Mouse (Mus musculus) liver, postnatal 0 days (tissue): ENCODE measurements around the gene Tbc1d4. TPM values are rescaled to one million over a fixed set of nuclear protein-coding genes. Genes with fewer than 3 reads are reported as not detected.
"Not testable (repeated sequence)": the region's sequence is repeated elsewhere in the genome, so short reads cannot be mapped to it uniquely, and the experiment has no call there.

ENCODE experiments used
- ATAC-seq: fragments of 200-750 bp; cut with Nextera tagmentation; 2 replicates; pipeline ENCODE4 v1.8.0; 2017; ENCODE audit warnings: mild to moderate bottlenecking, moderate library complexity
- DNase-seq: peaks from one replicate; pipeline ENCODE4 v3.0.0-alpha.2; 2016
- H3K27ac ChIP-seq: fragments of 300-500 bp; sonication (generic); 2 replicates; pipeline ENCODE4 v1.5.1; 2014; ENCODE audit warnings: antibody characterized with exemption, moderate library complexity, mild to moderate bottlenecking, low read depth
- H3K27me3 ChIP-seq: fragments of 300-500 bp; sonication (generic); 2 replicates; pipeline ENCODE4 v1.6.1; 2014; ENCODE audit warnings: low read length, control low read depth, mixed read lengths; ENCODE audit not compliant: insufficient read depth
- H3K36me3 ChIP-seq: fragments of 300-500 bp; sonication (generic); replicated peaks from 2 replicates; pipeline ENCODE4 v1.6.1; 2014; ENCODE audit warnings: mild to moderate bottlenecking, control low read depth, low read length, moderate library complexity, mixed read lengths; ENCODE audit not compliant: insufficient read depth
- H3K4me1 ChIP-seq: fragments of 300-500 bp; sonication (generic); 2 replicates; pipeline ENCODE4 v1.6.1; 2014; ENCODE audit warnings: antibody characterized with exemption, mild to moderate bottlenecking, control low read depth; ENCODE audit not compliant: insufficient read depth
- H3K4me2 ChIP-seq: fragments of 300-500 bp; sonication (generic); 2 replicates; pipeline ENCODE4 v1.6.1; 2014; ENCODE audit warnings: low read depth, mild to moderate bottlenecking, low read length, moderate library complexity, mixed read lengths
- H3K4me3 ChIP-seq: fragments of 300-500 bp; sonication (generic); 2 replicates; pipeline ENCODE4 v1.5.1; 2014; ENCODE audit warnings: low read depth, low read length
- H3K9ac ChIP-seq: fragments of 300-500 bp; sonication (generic); replicated peaks from 2 replicates; pipeline ENCODE4 v1.6.1; 2014; ENCODE audit warnings: mild to moderate bottlenecking, moderate library complexity
- H3K9me3 ChIP-seq: fragments of 300-500 bp; sonication (generic); 2 replicates; pipeline ENCODE4 v1.6.1; 2016; ENCODE audit warnings: mild to moderate bottlenecking, control low read depth, low read length, mixed read lengths
- CTCF ChIP-seq: sonication (generic); IDR thresholded peaks from 2 replicates; pipeline ENCODE4 v1.5.1; 2016; ENCODE audit warnings: antibody characterized with exemption, low read depth
- EP300 ChIP-seq: IDR thresholded peaks from 2 replicates; pipeline ENCODE4 v1.6.1; 2016; ENCODE audit warnings: antibody characterized with exemption, low read depth, mild to moderate bottlenecking
- WGBS: fragments of 180-500 bp; shearing (Covaris S2); extraction: QIAGEN DNeasy Blood & Tissue Kit; methylation state at CpG from one replicate; pipeline ENCODE4 v1.1.7; 2014; ENCODE audit not compliant: insufficient replicate concordance; 5-methylcytosine and 5-hydroxymethylcytosine counted together
- polyA plus RNA-seq: library from polyadenylated mRNA; unstranded; fragments of >200 nt; fragmentation: Nextera tagmentation; extraction: Ambion mirVana; gene quantifications from 2 replicates; pipeline ENCODE4 v1.2.1, GENCODE M21; 2015

The Tbc1d4 gene
- polyA plus RNA-seq, 1 experiment from 2014 or later, result 2.1 TPM

- Histone ChIP-seq H3K9ac (no peak overlapping the region), H3K27me3 (no peaks in the 10 kb centered on the region), H3K9me3 (no peaks in the 10 kb centered on the region), H3K4me3 (no peak overlapping the region), H3K36me3 (no peaks in the 10 kb centered on the region), H3K27ac (no peak overlapping the region), H3K4me1 (no peaks in the 10 kb centered on the region), H3K4me2 (no peak overlapping the region)
- WGBS, result 90% methylated on average over 5 of the region's 5 CpGs
- no peak for ATAC-seq
- no peak for TF ChIP-seq EP300
- no peak for TF ChIP-seq CTCF
- DNase-seq, result no peak
Measured at GRCm38 (mm10) chr14:101591101-101591500, 17.9 kb downstream of the Tbc1d4 start.

DNA sequence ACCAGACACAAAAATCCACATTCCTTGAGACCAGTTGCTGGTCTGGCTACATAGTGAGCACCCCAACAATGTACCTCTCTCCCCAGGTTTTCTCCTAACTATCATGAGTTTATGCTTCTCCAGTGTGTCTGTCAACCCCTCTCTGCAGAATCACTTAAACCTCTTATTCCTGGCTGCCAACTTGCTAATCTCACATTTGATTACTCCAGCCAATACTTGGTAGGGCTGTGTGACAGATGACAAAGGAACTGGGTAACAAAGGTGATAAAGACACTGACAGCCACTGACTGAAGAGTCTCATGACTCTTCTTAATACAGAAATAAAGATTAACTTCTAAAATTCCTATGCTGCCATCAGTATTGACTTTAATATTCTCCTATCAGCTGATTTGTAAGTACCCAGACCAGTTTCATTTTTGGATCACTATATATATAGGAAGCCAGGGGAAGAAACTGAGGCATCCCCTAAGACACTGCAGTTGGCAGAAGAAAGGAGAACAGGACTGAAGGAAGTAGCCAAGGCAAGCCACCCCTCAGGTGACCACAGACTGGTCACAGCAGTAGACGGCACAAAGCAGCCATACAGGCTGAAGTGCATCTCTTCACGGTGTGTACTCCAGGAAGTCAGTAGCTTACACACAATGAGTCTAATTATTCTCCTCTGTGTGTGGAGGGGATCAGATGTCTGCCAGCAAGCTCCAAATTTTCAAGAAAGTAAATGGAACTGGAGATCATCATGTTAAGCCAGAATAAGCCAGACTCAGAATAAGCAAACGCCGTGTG lies 20.6 kb downstream of the Tbc1d4 start:
- H3K27ac ChIP-seq, H3K27me3 ChIP-seq, H3K36me3 ChIP-seq, H3K9me3 ChIP-seq, DNase-seq, H3K9ac ChIP-seq, ATAC-seq, H3K4me2 ChIP-seq, H3K4me1 ChIP-seq, H3K4me3 ChIP-seq: not testable (repeated sequence)
- WGBS, result 77% methylated on average over 2 of the region's 4 CpGs

GRCm38 (mm10) chr14:101587366-101588040 lies 21.5 kb downstream of the Tbc1d4 start:
- not testable (repeated sequence) for H3K27ac ChIP-seq, H3K27me3 ChIP-seq, ATAC-seq, H3K9me3 ChIP-seq, H3K9ac ChIP-seq, H3K4me1 ChIP-seq, H3K4me3 ChIP-seq, H3K36me3 ChIP-seq, DNase-seq, H3K4me2 ChIP-seq
- WGBS, result 64% methylated on average over 4 of the region's 6 CpGs

GRCm38 (mm10) chr14:101586096-101586495 lies 22.9 kb downstream of the Tbc1d4 start:
- no peak for DNase-seq
- H3K4me2 ChIP-seq, result no peak overlapping the region
- 49% methylated on average over 7 of the region's 7 CpGs for WGBS

DNA sequence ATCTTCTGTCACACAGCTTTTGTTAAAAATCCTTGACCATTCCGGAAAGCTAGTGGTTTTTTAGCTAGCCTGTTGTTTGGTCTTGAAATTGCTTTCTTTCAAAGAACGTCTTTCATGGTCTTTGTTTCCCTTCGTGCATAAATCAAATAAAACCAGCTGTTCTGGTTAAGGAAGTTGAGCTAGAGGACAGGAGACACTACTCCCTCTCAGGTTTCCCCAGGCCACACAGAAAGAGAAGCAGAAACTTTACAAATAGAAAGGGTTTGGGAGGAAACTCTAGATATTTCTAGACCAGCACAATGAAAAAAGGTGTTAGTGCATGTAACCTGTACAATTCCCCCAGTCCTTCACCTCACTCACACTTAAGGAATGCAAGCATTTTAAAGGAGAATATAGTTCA lies 33.3 kb downstream of the Tbc1d4 start:
- no peak overlapping the region for H3K9ac ChIP-seq
- H3K4me1 ChIP-seq, result no peaks in the 10 kb centered on the region
- no peak overlapping the region for H3K4me3 ChIP-seq
- DNase-seq, result no peak
- H3K36me3 ChIP-seq, result no peaks in the 10 kb centered on the region
- 23% methylated on average over 3 of the region's 3 CpGs for WGBS
- no peaks in the 10 kb centered on the region for H3K27me3 ChIP-seq
- no peaks in the 10 kb centered on the region for H3K9me3 ChIP-seq
- no peak for ATAC-seq
- no peak overlapping the region for H3K4me2 ChIP-seq
- H3K27ac ChIP-seq, result no peak overlapping the region
- TF ChIP-seq EP300 (no peak), CTCF (no peak)

More at GRCm38 (mm10) chr14:101586096-101586495, 22.9 kb downstream of the Tbc1d4 start:
- H3K27me3 ChIP-seq, result no peaks in the 10 kb centered on the region
- no peak overlapping the region for H3K27ac ChIP-seq
- TF ChIP-seq CTCF, result no peak
- no peak for TF ChIP-seq EP300
- no peaks in the 10 kb centered on the region for H3K36me3 ChIP-seq
- ATAC-seq, result no peak
- H3K9ac ChIP-seq, result no peak overlapping the region
- H3K4me1 ChIP-seq, result no peaks in the 10 kb centered on the region
- no peaks in the 10 kb centered on the region for H3K9me3 ChIP-seq
- H3K4me3 ChIP-seq, result no peak overlapping the region

DNA sequence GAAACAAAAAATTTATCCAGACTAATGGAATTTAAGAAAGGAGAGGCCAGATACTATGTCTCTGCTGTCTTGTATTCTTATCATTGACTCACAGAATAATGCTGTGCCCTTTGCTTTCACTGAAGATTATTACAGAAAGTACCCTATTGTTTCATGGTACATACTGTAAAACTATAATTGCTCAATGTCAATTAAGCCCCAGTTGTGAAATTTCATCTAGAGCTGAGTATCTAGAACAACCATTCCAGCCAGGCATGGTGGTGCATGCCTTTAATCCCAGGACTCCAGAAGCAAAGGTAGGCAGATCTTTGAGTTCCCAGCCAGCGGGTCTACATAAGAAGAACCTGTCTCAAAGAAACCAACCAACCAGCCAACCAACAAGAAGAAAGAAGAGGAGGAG lies 34.5 kb downstream of the Tbc1d4 start:
- TF ChIP-seq EP300, result no peak
- no peak for TF ChIP-seq CTCF
- no peak for ATAC-seq
- WGBS, result 92% methylated on average over 1 of the region's 1 CpGs
- H3K27ac ChIP-seq, result no peak overlapping the region
- H3K36me3 ChIP-seq, result no peaks in the 10 kb centered on the region
- H3K27me3 ChIP-seq, result no peaks in the 10 kb centered on the region
- H3K4me3 ChIP-seq, result no peak overlapping the region
- no peaks in the 10 kb centered on the region for H3K9me3 ChIP-seq
- DNase-seq, result no peak
- H3K9ac ChIP-seq, result no peak overlapping the region
- no peaks in the 10 kb centered on the region for H3K4me1 ChIP-seq
- no peak overlapping the region for H3K4me2 ChIP-seq
